9 mouse cellular contexts compared by ENCODE assay signal in the genomic region with DNA sequence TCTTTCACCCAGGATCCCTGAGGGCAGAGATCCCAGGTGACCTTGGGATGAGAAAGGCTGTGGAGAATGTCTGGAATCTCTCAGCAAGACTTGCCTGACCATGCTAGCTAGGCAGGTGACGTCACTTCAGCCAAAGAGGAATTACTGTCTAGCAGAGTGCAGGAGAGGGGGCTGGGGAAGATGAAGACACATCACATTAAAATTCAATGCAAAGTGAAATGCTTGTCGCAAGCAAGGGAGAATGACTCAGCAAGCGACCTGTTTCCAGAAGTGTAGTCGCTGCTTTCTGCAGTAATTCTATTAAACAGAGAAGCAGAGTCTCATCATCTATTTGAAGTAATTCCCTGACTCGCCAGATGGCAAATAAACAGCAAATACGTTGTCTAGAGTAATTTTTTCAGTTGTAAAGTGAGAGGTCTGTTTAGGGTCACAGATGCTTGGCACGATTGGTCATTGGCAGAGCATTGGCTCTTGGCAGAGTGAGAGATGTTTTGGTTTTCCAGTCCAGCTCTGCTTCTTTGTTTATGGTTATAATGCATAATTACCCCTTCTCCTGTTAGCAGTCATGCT. TPM values are rescaled to one million over a fixed set of nuclear protein-coding genes. Genes with fewer than 3 reads are reported as not detected.
A peak's percentile ranks its signal among the peaks of the same experiment; 100 is the strongest.
DNase-seq lines count a peak whose midpoint lies in the region; ATAC-seq and TF ChIP-seq lines count a peak whose summit lies in the region.
"Had no signal": no experiment of that assay in that cellular context is flagged by ENCODE, and none has a peak within 500 bp of the region (broad histone marks: within the 10 kb centered on the region; RNA-seq: fewer than 3 reads in every experiment).

No protein-coding gene starts in this region.

- no peaks in the 10 kb centered on the region for H3K9me3 ChIP-seq in stomach, embryonic 16.5 days (replicated peaks; ENCODE audit: control insufficient read depth, low read length)
- H3K9me3 ChIP-seq in stomach, postnatal 0 days (ENCODE audit: control insufficient read depth, low read length), result no peaks in the 10 kb centered on the region
- H3K9me3 ChIP-seq: limb, embryonic 15.5 days had no signal

- ATAC-seq in stomach, embryonic 16.5 days (ENCODE audit: insufficient read depth, low FRiP score), result peak; percentile 33; the same call in 1 of the 2 replicates
- no peak for ATAC-seq in stomach, postnatal 0 days (ENCODE audit: low FRiP score, low TSS enrichment)
- 0 out of 2 replicates have a peak, but pooled peaks have one; percentile 53 for ATAC-seq in granulocyte monocyte progenitor cell, adult 5-6 weeks (replicated peaks; ENCODE audit: poor library complexity, severe bottlenecking)
- peak; percentile 34; the same call in 1 of the 2 replicates for ATAC-seq in megakaryocyte progenitor cell, adult 5-6 weeks (replicated peaks; ENCODE audit: poor library complexity)

- no peak for TF ChIP-seq CTCF in stomach, postnatal 0 days (IDR thresholded peaks at IDR 0.05; ENCODE audit: low read depth)

- H3K27ac ChIP-seq in stomach, embryonic 16.5 days (ENCODE audit: low read length), result no peak overlapping the region
- H3K27ac ChIP-seq in stomach, postnatal 0 days (replicated peaks), result no peak overlapping the region
- H3K27ac ChIP-seq: limb, embryonic 15.5 days had no signal

- H3K4me1 ChIP-seq in stomach, embryonic 16.5 days (ENCODE audit: control insufficient read depth, insufficient read depth, low read length), result no peaks in the 10 kb centered on the region
- no peaks in the 10 kb centered on the region; the same call in 1 of the 2 replicates for H3K4me1 ChIP-seq in stomach, postnatal 0 days (replicated peaks; ENCODE audit: control insufficient read depth, insufficient read depth)
- H3K4me1 ChIP-seq: limb, embryonic 15.5 days had no signal

- no peaks in the 10 kb centered on the region for H3K36me3 ChIP-seq in stomach, embryonic 16.5 days (ENCODE audit: control insufficient read depth, insufficient read depth, low read length)
- no peaks in the 10 kb centered on the region for H3K36me3 ChIP-seq in stomach, postnatal 0 days (ENCODE audit: control insufficient read depth, insufficient read depth, low read length)
- H3K36me3 ChIP-seq: limb, embryonic 15.5 days had no signal

- no peak overlapping the region for H3K4me2 ChIP-seq in stomach, embryonic 16.5 days (ENCODE audit: low read depth, low read length)
- H3K4me2 ChIP-seq in stomach, postnatal 0 days (replicated peaks; ENCODE audit: low read depth), result no peak overlapping the region
- H3K4me2 ChIP-seq: limb, embryonic 15.5 days had no signal

- peak; percentile 14 for DNase-seq in gastrocnemius, postnatal 10 days
- no peak for DNase-seq in gastrocnemius, adult 8-10 months (ENCODE audit: low spot score in 2 of 2)
- no peak for DNase-seq in stomach, postnatal 0 days (ENCODE audit: low spot score)
- DNase-seq in spleen, postnatal 10 days (ENCODE audit: low spot score in 2 of 2), result no peak
- DNase-seq in cerebellum, adult 9-10 months, result no peak

- no peak for TF ChIP-seq EP300 in stomach, postnatal 0 days (optimal IDR thresholded peaks at IDR 0.05)

- WGBS in stomach, embryonic 16.5 days, result 33% methylated on average over 7 of the region's 7 CpGs
- 29% methylated on average over 7 of the region's 7 CpGs for WGBS in stomach, postnatal 0 days

- H3K27me3 ChIP-seq in stomach, embryonic 16.5 days (ENCODE audit: control insufficient read depth, insufficient read depth, low read length), result no peaks in the 10 kb centered on the region
- no peaks in the 10 kb centered on the region for H3K27me3 ChIP-seq in stomach, postnatal 0 days (ENCODE audit: control insufficient read depth, insufficient read depth, low read length)
- H3K27me3 ChIP-seq: limb, embryonic 15.5 days had no signal

- no peak overlapping the region for H3K9ac ChIP-seq in stomach, embryonic 16.5 days (ENCODE audit: low read length)
- H3K9ac ChIP-seq in stomach, postnatal 0 days (ENCODE audit: low read length), result no peak overlapping the region
- H3K9ac ChIP-seq: limb, embryonic 15.5 days had no signal

- no peak overlapping the region for H3K4me3 ChIP-seq in stomach, embryonic 16.5 days (replicated peaks; ENCODE audit: low read length)
- H3K4me3 ChIP-seq in stomach, postnatal 0 days (ENCODE audit: low read depth, low read length), result no peak overlapping the region
- H3K4me3 ChIP-seq: limb, embryonic 15.5 days had no signal

RNA-seq across cellular contexts. Expression of a gene that starts 8.5 kb away (rescaled TPM):
- total RNA-seq in gastrocnemius, postnatal 10 days (2021), result 10 to 100 TPM; 33.5 to 43.0 TPM
- total RNA-seq in gastrocnemius, adult 8-10 months (2022), result 10 to 100 TPM; 19.2 to 22.6 (median 20.8) TPM
- 31.9 and 35.7 TPM in 2 replicates for polyA plus RNA-seq in stomach, embryonic 16.5 days (2015; fragmentation: Nextera tagmentation; extraction: Ambion mirVana)
- polyA plus RNA-seq in stomach, postnatal 0 days (2015; fragmentation: Nextera tagmentation; extraction: Ambion mirVana), result 15.7 and 25.0 TPM in 2 replicates
- total RNA-seq in granulocyte monocyte progenitor cell, adult 5-6 weeks (2014; fragmentation: Nextera tagmentation), result 52.0 and 52.2 TPM in 2 replicates
- total RNA-seq in granulocyte monocyte progenitor cell, adult 5-6 weeks (2017), result 95.6 and 99.3 TPM in 2 replicates
- 79.6 and 82.5 TPM in 2 replicates for total RNA-seq in megakaryocyte progenitor cell, adult 5-6 weeks (2015)
- total RNA-seq in megakaryocyte progenitor cell, adult 5-6 weeks (2017), result 77.6 and 99.3 TPM in 2 replicates

RNA-seq across cellular contexts. Expression of a gene that starts 35.2 kb away (rescaled TPM):
- total RNA-seq in gastrocnemius, postnatal 10 days (2021), result under 1 TPM; 0.68 to 0.70 TPM
- total RNA-seq in gastrocnemius, adult 8-10 months (2022), result under 1 TPM; 0.48 to 0.77 (median 0.51) TPM
- polyA plus RNA-seq in stomach, embryonic 16.5 days (2015; fragmentation: Nextera tagmentation; extraction: Ambion mirVana), result 7.5 and 9.2 TPM in 2 replicates
- polyA plus RNA-seq in stomach, postnatal 0 days (2015; fragmentation: Nextera tagmentation; extraction: Ambion mirVana), result 6.9 and 7.7 TPM in 2 replicates
- total RNA-seq in granulocyte monocyte progenitor cell, adult 5-6 weeks (2014; fragmentation: Nextera tagmentation), result not detected in 2 replicates
- total RNA-seq in granulocyte monocyte progenitor cell, adult 5-6 weeks (2017), result 4.1 TPM in 1 of 2 replicates, not detected in the other
- 0.32 TPM in 1 of 2 replicates, not detected in the other for total RNA-seq in megakaryocyte progenitor cell, adult 5-6 weeks (2015)
- total RNA-seq in megakaryocyte progenitor cell, adult 5-6 weeks (2017), result not detected in 2 replicates
